Mouse (Mus musculus) left cerebral cortex, postnatal 4 days (tissue): ENCODE results near the gene Cd164. TPM values are rescaled to one million over a fixed set of nuclear protein-coding genes. Genes with fewer than 3 reads are reported as not detected.

Experiments
- DNase-seq: peaks from one replicate; pipeline ENCODE4 v3.0.0-alpha.2; 2022
- intact Hi-C: fragments of 180-260 bp; cut with DNase I; formaldehyde crosslinking; loops from one replicate; pipeline ENCODE4 v1.15.1; 2025
- total RNA-seq, 2 experiments: library from RNA; stranded (reverse); gene quantifications; 2 replicates each; pipeline ENCODE4 v1.2.3; 2021

Cd164 gene
- total RNA-seq, 2 experiments from 2014 or later = 39.9 to 43.4 TPM

DNA sequence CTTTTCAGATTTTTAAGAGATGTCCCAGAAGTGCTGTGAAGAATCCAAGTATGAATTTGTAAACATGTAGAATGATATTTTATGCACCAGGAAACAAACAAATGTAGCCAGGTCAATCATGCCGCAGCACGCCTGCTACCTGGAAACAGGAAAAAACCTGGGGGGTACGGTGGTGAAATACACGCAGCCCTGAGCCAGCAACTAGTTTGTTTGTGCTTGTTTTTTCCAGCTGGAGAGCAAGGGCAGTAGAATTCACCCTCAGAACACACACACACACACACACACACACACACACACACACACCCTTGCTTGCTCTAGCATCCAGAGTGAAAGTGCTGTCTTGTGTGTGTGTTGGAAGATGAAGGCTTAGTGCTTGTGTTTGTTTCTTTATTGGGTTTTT lies 28.1 kb upstream of the Cd164 start:
- no peak for DNase-seq
- intact Hi-C loops = no loop called here

- intact Hi-C loops = loop anchor here (10.0 kb wide), 2 partner anchors 196 to 496 kb away; partner anchors contain the start of genes Ak9 and Fig4
- DNase-seq = no peak
Measured at GRCm38 (mm10) chr10:41500941-41501340, 18.3 kb upstream of the Cd164 start.

DNA sequence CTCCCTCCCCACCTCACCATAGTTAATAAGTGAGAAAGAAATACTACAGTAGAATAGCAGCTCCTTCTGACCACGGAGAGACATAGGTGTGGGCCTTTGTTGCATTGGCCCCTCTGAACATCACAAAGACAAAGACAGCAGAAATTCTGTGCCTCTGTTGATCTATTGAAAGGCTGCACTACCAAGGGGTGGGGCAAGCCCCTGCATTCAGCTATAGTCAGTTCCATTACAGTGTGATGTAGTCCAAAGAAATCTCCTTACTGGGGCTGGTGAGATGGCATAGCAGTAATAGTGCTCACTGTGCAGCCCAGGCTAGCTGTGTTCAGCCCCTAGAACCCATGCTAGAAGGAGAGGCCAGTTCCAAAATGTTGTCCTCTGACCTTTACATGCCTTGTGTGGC lies 14.2 kb upstream of the Cd164 start:
- intact Hi-C loops = loop anchor here (10.0 kb wide), 2 partner anchors 200 to 500 kb away; partner anchors contain the start of genes Ak9 and Fig4

GRCm38 (mm10) chr10:41505446-41505845 lies 13.8 kb upstream of the Cd164 start:
- DNase-seq = peak; percentile 70
- intact Hi-C loops = loop anchor here (10.0 kb wide), 2 partner anchors 201 to 501 kb away; partner anchors contain the start of genes Ak9 and Fig4

More for the DNA sequence above, 14.2 kb upstream of the Cd164 start:
- no peak for DNase-seq

DNA sequence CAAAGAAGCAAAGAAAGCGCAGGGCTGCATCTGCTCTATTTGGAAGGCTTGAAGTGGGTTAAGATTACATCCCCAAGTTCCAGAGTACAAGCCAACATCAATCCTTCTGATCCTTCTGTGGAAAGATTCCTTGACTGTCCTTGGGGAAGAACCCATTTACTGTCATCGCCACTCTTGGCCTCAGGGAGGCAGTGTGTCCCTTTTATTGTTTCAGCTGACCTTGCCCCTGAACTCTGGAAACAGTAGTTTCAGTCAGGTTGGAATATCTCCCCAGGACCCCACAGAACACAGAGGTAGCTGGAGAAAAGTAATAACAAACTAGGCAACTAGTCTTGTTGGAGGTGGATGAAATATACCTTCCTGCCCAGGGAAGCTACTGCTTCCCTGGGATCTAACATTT lies 10.1 kb upstream of the Cd164 start:
- no peak for DNase-seq

GRCm38 (mm10) chr10:41514301-41514700 lies 4.9 kb upstream of the Cd164 start:
- intact Hi-C loops = loop anchor here (10.0 kb wide), 1 partner anchor 780 kb away; no protein-coding TSS in a partner anchor
- no peak for DNase-seq

More for the DNA sequence above, 10.1 kb upstream of the Cd164 start:
- intact Hi-C loops = loop anchor here (10.0 kb wide), 2 partner anchors 204 to 504 kb away; partner anchors contain the start of genes Ak9 and Fig4

DNA sequence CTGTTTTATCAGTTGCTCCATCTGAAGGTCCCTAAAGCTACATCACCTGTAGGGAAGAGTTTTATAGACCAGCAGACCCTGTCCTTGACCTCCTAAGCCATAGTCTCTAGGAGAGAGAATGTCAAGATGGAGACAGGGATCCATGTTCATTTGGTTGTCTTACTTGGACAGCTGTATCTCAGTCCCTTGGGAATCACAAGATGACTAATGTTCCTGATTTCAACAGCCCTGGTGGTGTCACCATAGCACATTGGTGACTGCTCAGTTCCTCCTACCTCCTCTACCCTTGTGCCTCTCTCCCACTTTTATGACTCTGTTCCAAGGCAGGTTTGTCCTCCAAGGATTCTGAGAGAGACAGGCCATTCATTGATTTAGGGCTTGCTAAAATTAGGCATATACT lies 4.3 kb upstream of the Cd164 start:
- no peak for DNase-seq
- intact Hi-C loops = loop anchor here (10.0 kb wide), 1 partner anchor 780 kb away; no protein-coding TSS in a partner anchor

- intact Hi-C loops = loop anchor here (2.0 to 10.0 kb wide), 2 partner anchors 162 to 776 kb away; no protein-coding TSS in a partner anchor
Measured at GRCm38 (mm10) chr10:41518508-41518980, 670 bp upstream of the Cd164 start.

DNA sequence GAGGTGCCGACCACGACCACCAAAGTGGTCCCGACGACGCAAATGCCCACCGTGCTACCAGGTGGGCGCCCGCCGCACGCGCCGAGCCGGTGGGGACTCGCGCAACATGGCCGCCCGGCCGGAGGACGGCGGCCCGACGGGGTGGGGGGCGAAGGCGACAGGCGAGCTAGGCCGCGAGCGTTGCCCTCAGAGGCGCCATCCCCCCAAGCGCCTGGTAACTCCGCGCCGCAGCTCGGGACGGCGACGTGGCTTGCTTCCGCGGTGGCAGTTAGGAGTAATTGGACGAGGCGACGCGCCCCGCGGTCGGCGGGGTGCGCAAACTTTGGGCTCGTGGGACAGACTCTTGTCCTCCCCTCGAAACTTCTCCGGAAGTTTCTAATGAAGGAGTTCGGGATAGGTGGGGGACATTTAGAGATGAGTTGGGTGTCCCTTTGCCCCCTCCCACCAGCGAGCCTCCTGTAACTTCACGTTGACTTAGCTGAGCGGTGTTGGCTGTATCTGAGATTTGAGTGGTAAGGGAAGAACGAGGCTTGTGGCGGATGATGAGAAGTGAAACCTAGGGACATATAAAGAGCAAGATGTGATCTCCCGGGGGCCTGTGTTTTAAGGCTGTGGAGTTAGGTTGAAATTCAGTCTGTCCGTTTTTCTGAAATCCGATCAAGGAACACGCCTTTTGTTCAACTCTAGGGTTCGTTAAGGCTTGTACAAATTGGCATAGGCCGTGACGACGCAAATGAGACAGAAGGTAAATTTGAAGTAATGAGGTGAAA lies 611 bp downstream of the Cd164 start:
- intact Hi-C loops = loop anchor here (2.0 to 10.0 kb wide), 2 partner anchors 161 to 775 kb away; no protein-coding TSS in a partner anchor
- DNase-seq = peak; percentile 55

More at GRCm38 (mm10) chr10:41518508-41518980, 670 bp upstream of the Cd164 start:
- peak; percentile 78 for DNase-seq

DNA sequence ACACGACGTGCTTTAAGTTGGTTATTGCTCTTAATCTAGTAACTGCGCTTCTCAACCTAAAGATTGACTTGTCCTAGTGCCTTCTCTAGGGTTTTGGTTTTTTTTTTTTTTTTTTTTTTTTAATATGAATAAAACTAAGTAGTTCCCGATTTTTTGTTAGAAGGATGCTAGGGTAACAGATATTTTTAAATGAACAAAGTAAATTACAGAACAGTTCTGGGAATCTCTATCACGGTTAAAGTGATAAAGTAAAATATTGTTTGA lies 1.1 kb downstream of the Cd164 start:
- DNase-seq = no peak
- intact Hi-C loops = no loop called here

- DNase-seq = no peak
- intact Hi-C loops = no loop called here
Measured at GRCm38 (mm10) chr10:41523386-41523785, 4.2 kb downstream of the Cd164 start.

GRCm38 (mm10) chr10:41525696-41526095 lies 6.5 kb downstream of the Cd164 start:
- intact Hi-C loops = no loop called here
- no peak for DNase-seq

- no peak for DNase-seq
- intact Hi-C loops = no loop called here
Measured at GRCm38 (mm10) chr10:41529972-41530371, 10.8 kb downstream of the Cd164 start.

DNA sequence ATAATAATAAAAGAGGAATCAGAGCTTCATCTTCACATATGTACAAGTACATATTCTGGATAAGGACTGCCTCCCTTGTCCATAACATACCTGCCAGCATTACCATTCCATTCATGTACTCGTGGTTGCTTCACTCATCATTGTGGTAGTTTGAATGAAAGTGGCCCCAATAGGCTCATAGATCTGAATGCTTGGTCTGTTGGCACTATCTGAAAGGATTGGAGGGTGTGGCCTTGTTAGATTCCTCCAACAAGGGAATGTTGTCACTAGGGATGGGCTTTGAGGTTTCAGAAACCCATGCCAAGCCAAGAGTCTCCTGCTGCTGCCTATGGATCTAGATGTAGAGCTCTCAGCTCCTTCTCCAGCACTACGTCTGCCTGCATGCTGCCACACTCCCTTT lies 16.8 kb downstream of the Cd164 start:
- intact Hi-C loops = no loop called here
- no peak for DNase-seq

DNA sequence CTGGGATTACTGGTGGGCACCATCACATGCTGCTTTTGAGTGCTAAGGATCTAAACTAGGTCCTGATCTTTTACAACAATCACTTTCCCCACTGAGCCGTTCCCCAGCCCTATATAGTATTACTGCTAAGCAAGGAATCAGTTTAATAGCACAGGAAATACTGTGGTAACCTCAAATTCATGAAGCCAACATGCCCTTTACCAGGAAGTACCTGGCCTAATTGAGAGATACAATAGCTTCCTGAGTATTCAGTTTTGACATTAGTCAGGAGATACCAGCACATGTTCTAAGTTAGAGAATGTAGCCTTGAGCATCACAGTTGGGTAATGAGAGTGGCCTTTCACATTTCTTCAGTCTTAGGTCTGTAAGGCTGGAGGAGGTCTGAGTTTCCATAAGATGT lies 17.5 kb downstream of the Cd164 start:
- intact Hi-C loops = no loop called here

DNA sequence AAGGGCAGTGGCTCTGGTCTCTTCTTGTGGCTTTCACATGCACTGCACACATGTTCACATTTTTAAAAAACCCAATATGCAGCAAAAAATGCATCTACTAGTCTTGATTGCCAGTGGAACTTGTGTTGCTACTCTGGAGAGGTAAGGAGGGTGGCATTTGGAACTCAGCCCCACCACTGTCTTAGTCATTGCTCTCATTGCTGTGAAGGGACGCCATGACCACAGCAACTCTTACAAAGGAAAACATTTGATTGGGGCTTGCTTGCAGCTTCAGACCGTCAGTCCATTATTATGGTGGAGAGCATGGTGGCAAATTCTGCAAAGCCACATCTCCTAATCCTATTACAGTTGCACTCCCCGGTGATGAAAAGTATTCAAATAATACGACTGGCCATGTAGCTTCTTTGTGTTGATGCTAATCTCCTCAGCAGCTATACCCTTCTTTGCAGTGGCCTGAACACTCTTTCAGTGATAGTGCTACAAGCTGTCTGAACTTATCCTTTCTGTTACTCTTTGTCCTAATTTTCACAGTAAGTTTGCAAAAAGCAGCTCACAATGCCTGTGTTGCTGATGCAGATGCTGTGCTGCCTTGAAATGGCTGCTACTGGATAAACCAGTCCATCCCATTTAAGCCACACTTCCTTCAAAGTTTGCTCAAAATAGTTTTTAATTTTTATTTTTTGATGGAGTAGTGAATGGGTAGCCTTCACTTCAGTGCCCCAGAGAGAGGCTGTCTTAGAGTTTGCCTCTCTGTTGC lies 18.2 kb downstream of the Cd164 start:
- DNase-seq = no peak
- intact Hi-C loops = no loop called here

More for the DNA sequence above, 17.5 kb downstream of the Cd164 start:
- DNase-seq = no peak

DNA sequence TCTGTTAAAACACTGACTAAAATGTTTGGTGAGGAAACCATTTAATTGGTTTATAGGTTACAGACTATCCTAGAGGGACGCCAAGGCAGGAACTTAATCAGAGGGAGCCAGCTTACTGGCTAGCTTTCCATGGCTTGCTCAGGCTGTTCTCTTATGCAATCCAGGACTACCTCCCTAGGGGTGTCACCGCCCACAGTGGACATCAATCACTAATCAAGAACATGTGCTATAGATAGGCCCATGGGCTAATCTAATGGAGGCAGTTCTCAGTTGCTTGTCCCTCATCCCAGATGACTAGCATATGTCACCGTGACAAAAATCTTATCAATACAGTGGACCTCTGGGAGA lies 18.7 kb downstream of the Cd164 start:
- no peak for DNase-seq
- intact Hi-C loops = no loop called here

- intact Hi-C loops = no loop called here
Measured at GRCm38 (mm10) chr10:41538986-41539385, 19.8 kb downstream of the Cd164 start.

DNA sequence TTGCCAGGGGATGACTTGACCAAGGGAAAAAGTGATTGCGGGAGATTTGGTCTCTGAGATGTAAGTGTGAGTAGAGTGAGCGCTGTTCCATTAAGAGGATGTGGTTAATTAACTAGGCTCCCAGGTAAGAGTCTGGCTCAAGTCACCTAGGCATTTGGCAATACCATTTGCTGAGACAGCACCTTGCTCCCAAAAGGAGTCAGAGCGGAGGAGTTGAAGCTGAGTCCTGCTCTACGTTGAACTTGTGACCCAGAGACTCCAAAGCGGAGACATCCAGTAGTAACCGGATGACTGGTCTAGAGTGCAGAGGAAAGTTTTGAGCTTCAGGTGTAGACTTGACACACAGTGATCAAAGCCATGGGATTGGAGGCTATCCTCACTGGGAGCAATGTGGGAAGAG lies 22.8 kb downstream of the Cd164 start:
- intact Hi-C loops = no loop called here
- no peak for DNase-seq

More at GRCm38 (mm10) chr10:41538986-41539385, 19.8 kb downstream of the Cd164 start:
- DNase-seq = no peak

GRCm38 (mm10) chr10:41543439-41543838 lies 24.2 kb downstream of the Cd164 start:
- intact Hi-C loops = no loop called here
- DNase-seq = no peak

DNA sequence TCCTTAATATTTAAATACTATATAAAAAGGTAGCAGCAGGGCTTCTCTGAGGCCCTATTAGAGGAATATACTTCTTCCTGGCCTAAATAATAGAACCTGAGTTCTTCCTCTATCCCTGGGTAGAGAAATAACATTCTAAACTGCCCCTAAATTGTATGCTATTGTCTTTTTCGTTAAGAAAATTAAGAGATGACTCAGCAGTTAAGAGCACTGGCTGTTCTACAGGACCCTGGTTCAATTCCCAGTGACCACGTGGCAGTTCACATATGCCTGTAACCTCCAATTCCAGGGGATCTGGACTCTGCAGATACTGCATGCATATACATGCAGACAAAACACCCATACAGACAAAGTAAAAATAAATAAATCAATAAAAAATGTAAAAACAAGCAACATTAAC lies 24.6 kb downstream of the Cd164 start:
- intact Hi-C loops = no loop called here
- DNase-seq = no peak
